Mouse (Mus musculus) liver, embryonic 11.5 days (tissue): ENCODE measurements around the gene Nav2. TPM values are rescaled to one million over a fixed set of nuclear protein-coding genes. Genes with fewer than 3 reads are reported as not detected.

Source experiments
- ATAC-seq: fragments of 200-750 bp; cut with Nextera tagmentation; replicated peaks from 2 replicates; pipeline ENCODE4 v1.8.0; 2017; ENCODE audit warnings: moderate number of reproducible peaks, mild to moderate bottlenecking, moderate TSS enrichment, moderate library complexity; ENCODE audit not compliant: low FRiP score
- DNase-seq: peaks from one replicate; pipeline ENCODE4 v3.0.0-alpha.2; 2017; ENCODE audit warnings: low spot score
- H3K27ac ChIP-seq: fragments of 300-500 bp; sonication (generic); 2 replicates; pipeline ENCODE4 v1.5.1; 2014; ENCODE audit warnings: mild to moderate bottlenecking, low read depth, low read length, control low read depth
- H3K27me3 ChIP-seq: fragments of 300-500 bp; sonication (generic); replicated peaks from 2 replicates; pipeline ENCODE4 v1.6.1; 2014; ENCODE audit warnings: low read length, mixed read lengths; ENCODE audit not compliant: control insufficient read depth, insufficient read depth
- H3K36me3 ChIP-seq: fragments of 300-500 bp; sonication (generic); 2 replicates; pipeline ENCODE4 v1.6.1; 2014; ENCODE audit warnings: mild to moderate bottlenecking, low read length, moderate library complexity, mixed read lengths; ENCODE audit not compliant: control insufficient read depth, insufficient read depth
- H3K4me1 ChIP-seq: fragments of 300-500 bp; sonication (generic); replicated peaks from 2 replicates; pipeline ENCODE4 v1.6.1; 2014; ENCODE audit warnings: low read length, mixed read lengths; ENCODE audit not compliant: control insufficient read depth, insufficient read depth
- H3K4me2 ChIP-seq: fragments of 300-500 bp; sonication (generic); 2 replicates; pipeline ENCODE4 v1.6.1; 2014; ENCODE audit warnings: mild to moderate bottlenecking, control low read depth, moderate library complexity
- H3K4me3 ChIP-seq: fragments of 300-500 bp; sonication (generic); 2 replicates; pipeline ENCODE4 v1.5.1; 2014; ENCODE audit warnings: low read depth, low read length, control low read depth
- H3K9ac ChIP-seq: fragments of 300-500 bp; sonication (generic); 2 replicates; pipeline ENCODE4 v1.6.1; 2014; ENCODE audit warnings: low read depth, low read length, control low read depth
- H3K9me3 ChIP-seq: fragments of 300-500 bp; sonication (generic); 2 replicates; pipeline ENCODE4 v1.6.1; 2016; ENCODE audit warnings: low read length, inconsistent platforms, mixed read lengths; ENCODE audit not compliant: control insufficient read depth
- WGBS: fragments of 180-500 bp; shearing (Covaris S2); extraction: QIAGEN DNeasy Blood & Tissue Kit; methylation state at CpG from one replicate; pipeline ENCODE4 v1.1.7; 2014; 5-methylcytosine and 5-hydroxymethylcytosine counted together
- polyA plus RNA-seq: library from polyadenylated mRNA; unstranded; fragments of >200 nt; fragmentation: Nextera tagmentation; extraction: Ambion mirVana; gene quantifications from 2 replicates; pipeline ENCODE4 v1.2.1, GENCODE M21; 2014

Gene Nav2
- polyA plus RNA-seq, 1 experiment from 2014 or later, result 6.2 TPM

DNA sequence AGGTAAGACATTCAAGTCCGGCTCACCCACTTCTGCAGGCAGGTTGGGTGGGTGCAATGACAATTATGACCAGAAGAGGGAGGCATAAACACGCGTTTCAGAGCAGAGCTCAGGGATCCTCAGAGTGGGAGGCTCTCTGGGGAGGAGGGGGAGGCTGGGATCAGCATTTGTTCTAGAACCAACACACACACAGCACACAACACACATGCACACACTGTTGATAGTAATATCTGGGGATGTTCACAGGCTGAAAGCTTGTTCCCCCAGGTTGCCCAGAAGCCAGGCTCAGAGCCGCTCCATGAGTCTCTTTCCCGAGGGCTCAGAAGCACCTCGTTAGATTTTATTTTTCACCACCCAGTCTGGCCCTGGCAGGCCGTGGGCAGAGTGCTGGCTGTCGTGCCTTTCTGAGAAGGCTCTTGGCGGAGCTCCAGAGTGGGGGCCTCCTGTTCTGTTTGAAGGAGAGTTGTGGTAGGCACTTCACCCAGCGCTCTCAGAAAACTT, 224.4 kb downstream of the Nav2 start:
- no peak overlapping the region for H3K4me3 ChIP-seq
- H3K27me3 ChIP-seq, result no peaks in the 10 kb centered on the region
- WGBS, result 43% methylated on average over 10 of the region's 10 CpGs
- no peak overlapping the region for H3K9ac ChIP-seq
- H3K27ac ChIP-seq, result no peak overlapping the region
- DNase-seq, result peak; percentile 61
- H3K4me2 ChIP-seq, result no peak overlapping the region
- no peaks in the 10 kb centered on the region for H3K9me3 ChIP-seq
- H3K36me3 ChIP-seq, result no peaks in the 10 kb centered on the region
- no peaks in the 10 kb centered on the region for H3K4me1 ChIP-seq
- 0 out of 2 replicates have a peak, but pooled peaks have one; percentile 19 for ATAC-seq

GRCm38 (mm10) chr7:49134396-49134795, 225.9 kb downstream of the Nav2 start:
- no peaks in the 10 kb centered on the region for H3K27me3 ChIP-seq
- no peak for DNase-seq
- H3K27ac ChIP-seq, result no peak overlapping the region
- H3K36me3 ChIP-seq, result no peaks in the 10 kb centered on the region
- no peaks in the 10 kb centered on the region for H3K4me1 ChIP-seq
- H3K9ac ChIP-seq, result no peak overlapping the region
- H3K4me3 ChIP-seq, result no peak overlapping the region
- no peak overlapping the region for H3K4me2 ChIP-seq
- 60% methylated on average over 5 of the region's 5 CpGs for WGBS
- ATAC-seq, result no peak
- no peaks in the 10 kb centered on the region for H3K9me3 ChIP-seq

DNA sequence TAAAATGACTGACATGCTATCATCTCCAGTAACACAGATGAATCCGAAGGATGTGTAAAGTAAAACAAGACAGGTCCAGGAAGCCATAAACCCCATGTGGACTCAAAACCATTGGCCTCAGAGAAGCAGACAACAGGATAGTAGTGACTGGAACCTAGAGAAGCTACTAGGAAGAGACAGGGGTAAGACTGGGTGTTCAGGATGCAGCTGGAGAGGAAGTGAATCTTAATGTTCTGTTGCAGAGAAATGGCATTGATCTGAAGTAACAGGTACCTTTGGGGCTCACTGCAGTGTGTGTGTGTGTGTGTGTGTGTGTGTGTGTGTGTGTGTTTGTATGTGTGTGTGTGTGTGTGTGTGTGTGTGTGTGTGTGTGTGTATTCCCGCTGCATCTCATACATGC, 231.2 kb downstream of the Nav2 start:
- Histone ChIP-seq H3K9ac (no peak overlapping the region), H3K4me3 (no peak overlapping the region), H3K4me1 (no peaks in the 10 kb centered on the region), H3K27me3 (no peaks in the 10 kb centered on the region), H3K36me3 (no peaks in the 10 kb centered on the region), H3K4me2 (no peak overlapping the region), H3K9me3 (no peaks in the 10 kb centered on the region), H3K27ac (no peak overlapping the region)
- ATAC-seq (no peak), DNase-seq (no peak)
- WGBS, result 71% methylated on average over 2 of the region's 2 CpGs

GRCm38 (mm10) chr7:49143966-49144365, 235.4 kb downstream of the Nav2 start:
- 75% methylated on average over 7 of the region's 7 CpGs for WGBS

DNA sequence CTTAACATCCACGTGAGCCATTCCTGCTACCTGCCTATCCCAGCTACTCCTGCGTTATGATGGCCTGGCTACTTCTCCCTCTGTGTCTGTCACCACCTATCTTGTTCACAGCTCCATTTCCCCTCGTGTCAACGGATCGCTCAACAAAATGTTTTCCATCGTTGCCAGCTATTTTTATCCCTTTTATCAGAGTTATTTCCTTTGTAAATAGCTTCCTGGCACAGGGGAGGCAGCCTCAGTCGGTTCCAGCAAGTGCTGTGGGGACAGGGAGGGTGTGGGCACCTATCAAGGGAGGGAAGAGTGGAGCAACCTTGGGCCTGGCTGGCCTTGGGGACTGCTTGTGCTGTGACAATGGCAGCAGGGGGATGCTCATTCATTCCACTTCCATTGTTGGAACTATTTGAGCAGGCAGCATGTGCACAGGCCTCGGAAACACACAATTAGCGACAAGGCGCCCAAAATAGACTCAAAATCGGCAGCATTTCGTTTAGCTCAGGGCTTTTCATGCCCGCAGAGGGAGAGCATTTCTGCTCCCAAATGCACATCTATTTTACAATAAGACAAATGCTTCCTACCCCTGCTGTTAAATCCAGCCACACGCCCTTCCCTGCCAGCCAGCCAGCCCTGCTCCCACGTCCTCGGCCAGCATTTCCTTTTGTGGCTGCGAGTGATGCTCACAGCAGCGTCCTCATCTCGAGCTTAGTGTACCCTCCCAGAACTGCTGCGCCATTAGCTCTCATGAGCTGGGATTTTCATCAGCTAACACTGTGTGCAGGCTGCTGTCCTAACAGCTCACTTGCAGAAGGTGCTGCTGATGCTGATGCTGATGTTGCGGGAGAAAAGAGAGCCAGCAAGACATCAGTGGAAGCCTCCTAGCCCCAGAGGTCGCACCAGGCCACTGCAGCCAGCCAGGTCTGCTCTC, 237.5 kb downstream of the Nav2 start:
- DNase-seq (no peak), ATAC-seq (0 out of 2 replicates have a peak, but pooled peaks have one; percentile 45)
- Histone ChIP-seq H3K36me3 (no peaks in the 10 kb centered on the region), H3K9ac (no peak overlapping the region), H3K27me3 (no peaks in the 10 kb centered on the region), H3K4me3 (no peak overlapping the region), H3K9me3 (no peaks in the 10 kb centered on the region), H3K4me2 (no peak overlapping the region), H3K4me1 (no peaks in the 10 kb centered on the region), H3K27ac (no peak overlapping the region)
- 50% methylated on average over 22 of the region's 22 CpGs for WGBS

More at GRCm38 (mm10) chr7:49143966-49144365, 235.4 kb downstream of the Nav2 start:
- H3K4me2 ChIP-seq, result no peak overlapping the region
- H3K9me3 ChIP-seq, result no peaks in the 10 kb centered on the region
- DNase-seq (no peak), ATAC-seq (no peak)
- H3K27me3 ChIP-seq, result no peaks in the 10 kb centered on the region
- no peaks in the 10 kb centered on the region for H3K36me3 ChIP-seq
- H3K4me1 ChIP-seq, result no peaks in the 10 kb centered on the region
- H3K4me3 ChIP-seq, result no peak overlapping the region
- no peak overlapping the region for H3K9ac ChIP-seq
- no peak overlapping the region for H3K27ac ChIP-seq

- H3K4me3 ChIP-seq, result no peak overlapping the region
- WGBS, result 56% methylated on average over 5 of the region's 5 CpGs
- no peaks in the 10 kb centered on the region for H3K27me3 ChIP-seq
- no peak overlapping the region for H3K27ac ChIP-seq
- no peak overlapping the region for H3K9ac ChIP-seq
- H3K36me3 ChIP-seq, result no peaks in the 10 kb centered on the region
- H3K4me1 ChIP-seq, result no peaks in the 10 kb centered on the region
- no peaks in the 10 kb centered on the region for H3K9me3 ChIP-seq
- DNase-seq (no peak), ATAC-seq (no peak)
- H3K4me2 ChIP-seq, result no peak overlapping the region
Measured at GRCm38 (mm10) chr7:49152297-49152696, 243.8 kb downstream of the Nav2 start.

- WGBS, result 43% methylated on average over 9 of the region's 9 CpGs
- no peak overlapping the region for H3K27ac ChIP-seq
- H3K4me1 ChIP-seq, result no peaks in the 10 kb centered on the region
- H3K36me3 ChIP-seq, result no peaks in the 10 kb centered on the region
- no peaks in the 10 kb centered on the region for H3K27me3 ChIP-seq
- no peak overlapping the region for H3K4me3 ChIP-seq
- H3K9me3 ChIP-seq, result no peaks in the 10 kb centered on the region
- ATAC-seq (no peak), DNase-seq (no peak)
- H3K9ac ChIP-seq, result no peak overlapping the region
- H3K4me2 ChIP-seq, result no peak overlapping the region
Measured at GRCm38 (mm10) chr7:49152713-49153112, 244.2 kb downstream of the Nav2 start.

DNA sequence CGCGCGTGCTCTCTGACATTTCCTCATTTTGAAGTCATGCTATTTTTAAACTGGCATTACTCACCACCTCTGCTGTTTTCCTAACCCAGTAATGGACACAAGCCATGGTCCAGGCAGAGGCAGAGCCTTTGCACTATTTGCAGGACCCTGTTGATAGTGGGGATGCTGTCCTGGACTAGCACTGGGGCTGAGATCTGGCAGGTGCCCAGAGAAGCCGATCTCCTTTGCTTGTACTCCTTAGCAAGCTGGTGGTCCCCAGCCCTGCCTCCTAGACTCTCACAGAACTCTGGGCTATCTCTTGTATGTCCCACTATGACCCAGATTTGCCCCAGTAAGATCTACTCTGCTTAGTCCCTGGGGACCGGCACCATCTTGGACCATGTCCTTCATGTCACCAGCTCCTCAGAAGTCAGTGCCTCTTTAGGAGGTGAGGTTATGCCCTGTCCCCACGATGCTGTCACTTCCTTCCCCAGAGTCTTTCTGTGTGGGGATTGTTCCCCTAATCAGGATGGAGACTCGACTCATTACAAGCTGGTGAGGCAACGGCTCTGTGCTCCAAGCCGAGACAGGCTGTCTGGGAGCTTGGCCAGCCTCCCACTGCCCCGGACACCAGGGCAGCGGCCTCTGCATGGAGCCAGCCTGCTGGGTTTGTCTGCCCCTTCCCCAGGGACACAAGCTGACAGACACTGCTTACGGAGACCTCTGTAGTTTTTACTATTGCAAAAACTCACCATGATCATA, 250.3 kb downstream of the Nav2 start:
- H3K4me2 ChIP-seq, result no peak overlapping the region
- no peaks in the 10 kb centered on the region for H3K36me3 ChIP-seq
- no peaks in the 10 kb centered on the region for H3K9me3 ChIP-seq
- ATAC-seq (no peak), DNase-seq (no peak)
- H3K27ac ChIP-seq, result no peak overlapping the region
- WGBS, result 62% methylated on average over 12 of the region's 12 CpGs
- H3K4me1 ChIP-seq, result no peaks in the 10 kb centered on the region
- H3K9ac ChIP-seq, result no peak overlapping the region
- H3K27me3 ChIP-seq, result no peaks in the 10 kb centered on the region
- no peak overlapping the region for H3K4me3 ChIP-seq
